Mouse (Mus musculus) intestine, embryonic 14.5 days (tissue): ENCODE measurements at regions not wholly inside any gene's neighbourhood (a gene's known extent, or its start where the extent isn't known, plus 50 kb on each side); places are given as distances from the start of the nearest gene placed in this dataset.

ENCODE experiments used
- ATAC-seq: fragments of 200-750 bp; cut with Nextera tagmentation; replicated peaks from 2 replicates; pipeline ENCODE4 v1.8.0; 2017; ENCODE audit warnings: low read depth, moderate number of reproducible peaks, moderate TSS enrichment, moderate library complexity; ENCODE audit not compliant: low FRiP score, low TSS enrichment
- DNase-seq: peaks from one replicate; pipeline ENCODE4 v3.0.0-alpha.2; 2018; ENCODE audit warnings: low spot score
- H3K27ac ChIP-seq: fragments of 300-500 bp; sonication (generic); 2 replicates; pipeline ENCODE4 v1.5.1; 2014; ENCODE audit warnings: low read depth, mild to moderate bottlenecking, control low read depth
- H3K27me3 ChIP-seq: fragments of 300-500 bp; sonication (generic); replicated peaks from 2 replicates; pipeline ENCODE4 v1.6.1; 2014; ENCODE audit warnings: low read length, control low read depth; ENCODE audit not compliant: control insufficient read depth, insufficient read depth
- H3K36me3 ChIP-seq: fragments of 300-500 bp; sonication (generic); 2 replicates; pipeline ENCODE4 v1.6.1; 2014; ENCODE audit warnings: low read length, control low read depth; ENCODE audit not compliant: control insufficient read depth, insufficient read depth
- H3K4me1 ChIP-seq: fragments of 300-500 bp; sonication (generic); replicated peaks from 2 replicates; pipeline ENCODE4 v1.6.1; 2014; ENCODE audit warnings: low read length, control low read depth, mixed read lengths; ENCODE audit not compliant: control insufficient read depth, insufficient read depth
- H3K4me2 ChIP-seq: fragments of 300-500 bp; sonication (generic); 2 replicates; pipeline ENCODE4 v1.6.1; 2014; ENCODE audit warnings: low read length
- H3K4me3 ChIP-seq: fragments of 300-500 bp; sonication (generic); 2 replicates; pipeline ENCODE4 v1.5.1; 2014; ENCODE audit warnings: low read depth, low read length, control low read depth, mixed read lengths
- H3K9ac ChIP-seq: fragments of 300-500 bp; sonication (generic); 2 replicates; pipeline ENCODE4 v1.6.1; 2014; ENCODE audit warnings: mild to moderate bottlenecking, low read length
- H3K9me3 ChIP-seq: fragments of 300-500 bp; sonication (generic); 2 replicates; pipeline ENCODE4 v1.6.1; 2016; ENCODE audit warnings: low read length, control low read depth; ENCODE audit not compliant: control insufficient read depth
- WGBS: fragments of 180-500 bp; shearing (Covaris S2); extraction: QIAGEN DNeasy Blood & Tissue Kit; methylation state at CpG from one replicate; pipeline ENCODE4 v1.1.7; 2014; 5-methylcytosine and 5-hydroxymethylcytosine counted together

- H3K9me3 ChIP-seq: no peaks in the 10 kb centered on the region
- H3K4me1 ChIP-seq: no peaks in the 10 kb centered on the region
- H3K9ac ChIP-seq: no peak overlapping the region
- H3K4me3 ChIP-seq: no peak overlapping the region
- ATAC-seq: no peak
- no peak overlapping the region for H3K4me2 ChIP-seq
- H3K27ac ChIP-seq: no peak overlapping the region
- 81% methylated on average over 5 of the region's 5 CpGs for WGBS
- H3K36me3 ChIP-seq: no peaks in the 10 kb centered on the region
- H3K27me3 ChIP-seq: no peaks in the 10 kb centered on the region
- no peak for DNase-seq
Observed at GRCm38 (mm10) chr3:148510381-148510780, 480.0 kb downstream of the Adgrl2 start.

- H3K9ac ChIP-seq: no peak overlapping the region
- H3K4me3 ChIP-seq: no peak overlapping the region
- DNase-seq: no peak
- H3K27ac ChIP-seq: no peak overlapping the region
- H3K9me3 ChIP-seq: no peaks in the 10 kb centered on the region
- no peaks in the 10 kb centered on the region for H3K4me1 ChIP-seq
- no peak for ATAC-seq
- no peaks in the 10 kb centered on the region for H3K27me3 ChIP-seq
- WGBS: 92% methylated on average over 2 of the region's 2 CpGs
- no peak overlapping the region for H3K4me2 ChIP-seq
- H3K36me3 ChIP-seq: no peaks in the 10 kb centered on the region
Observed at GRCm38 (mm10) chr3:148504928-148505327, 485.4 kb downstream of the Adgrl2 start.

- H3K4me3 ChIP-seq: no peak overlapping the region
- no peaks in the 10 kb centered on the region for H3K27me3 ChIP-seq
- no peak overlapping the region for H3K4me2 ChIP-seq
- 79% methylated on average over 1 of the region's 1 CpGs for WGBS
- ATAC-seq (no peak), DNase-seq (no peak)
- H3K9ac ChIP-seq: no peak overlapping the region
- no peak overlapping the region for H3K27ac ChIP-seq
- H3K36me3 ChIP-seq: no peaks in the 10 kb centered on the region
- H3K9me3 ChIP-seq: no peaks in the 10 kb centered on the region
- no peaks in the 10 kb centered on the region for H3K4me1 ChIP-seq
Observed at GRCm38 (mm10) chr3:148503432-148503831, 486.9 kb downstream of the Adgrl2 start.

DNA sequence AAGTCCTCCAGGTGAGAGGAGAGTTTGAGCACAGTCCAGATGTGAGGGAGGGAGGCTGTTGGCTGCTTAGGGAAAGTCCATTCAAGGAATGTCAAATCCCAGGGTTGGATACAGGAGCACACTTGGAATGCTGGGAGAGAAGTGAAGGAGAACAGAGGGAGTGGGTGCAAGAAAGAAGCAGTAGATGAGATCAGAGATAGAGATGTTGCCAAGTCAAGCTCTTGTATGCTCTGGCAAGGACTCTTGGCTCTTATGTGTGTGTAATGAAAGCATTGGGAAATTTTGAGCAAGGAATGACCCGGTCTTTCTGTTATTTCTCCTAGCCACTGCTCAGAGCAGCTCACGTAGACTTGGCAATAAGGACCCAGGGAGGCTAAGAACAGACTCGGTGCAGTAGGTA, 488.6 kb downstream of the Adgrl2 start:
- H3K4me2 ChIP-seq: no peak overlapping the region
- no peak overlapping the region for H3K9ac ChIP-seq
- no peaks in the 10 kb centered on the region for H3K36me3 ChIP-seq
- 90% methylated on average over 3 of the region's 3 CpGs for WGBS
- no peak for DNase-seq
- no peaks in the 10 kb centered on the region for H3K9me3 ChIP-seq
- no peaks in the 10 kb centered on the region for H3K27me3 ChIP-seq
- H3K4me1 ChIP-seq: no peaks in the 10 kb centered on the region
- no peak overlapping the region for H3K4me3 ChIP-seq
- ATAC-seq: no peak
- no peak overlapping the region for H3K27ac ChIP-seq

- Histone ChIP-seq H3K4me2 (no peak overlapping the region), H3K36me3 (no peaks in the 10 kb centered on the region), H3K9ac (no peak overlapping the region), H3K4me1 (no peaks in the 10 kb centered on the region), H3K4me3 (no peak overlapping the region), H3K9me3 (no peaks in the 10 kb centered on the region), H3K27me3 (no peaks in the 10 kb centered on the region), H3K27ac (no peak overlapping the region)
- ATAC-seq (no peak), DNase-seq (no peak)
- 63% methylated on average over 5 of the region's 5 CpGs for WGBS
Observed at GRCm38 (mm10) chr3:148496672-148497071, 493.7 kb downstream of the Adgrl2 start.

- H3K4me2 ChIP-seq: no peak overlapping the region
- no peak overlapping the region for H3K9ac ChIP-seq
- H3K27me3 ChIP-seq: no peaks in the 10 kb centered on the region
- no peak for DNase-seq
- H3K4me1 ChIP-seq: no peaks in the 10 kb centered on the region
- H3K36me3 ChIP-seq: no peaks in the 10 kb centered on the region
- no peak overlapping the region for H3K4me3 ChIP-seq
- H3K27ac ChIP-seq: no peak overlapping the region
- no peaks in the 10 kb centered on the region for H3K9me3 ChIP-seq
- 82% methylated on average over 3 of the region's 3 CpGs for WGBS
- ATAC-seq: no peak
Observed at GRCm38 (mm10) chr3:148491287-148491686, 499.1 kb downstream of the Adgrl2 start.

- ATAC-seq (no peak), DNase-seq (no peak)
- Histone ChIP-seq H3K9ac (no peak overlapping the region), H3K36me3 (no peaks in the 10 kb centered on the region), H3K27ac (no peak overlapping the region), H3K9me3 (no peaks in the 10 kb centered on the region), H3K4me1 (no peaks in the 10 kb centered on the region), H3K27me3 (no peaks in the 10 kb centered on the region), H3K4me2 (no peak overlapping the region), H3K4me3 (no peak overlapping the region)
- 80% methylated on average over 4 of the region's 4 CpGs for WGBS
Observed at GRCm38 (mm10) chr3:148489201-148489600, 501.2 kb downstream of the Adgrl2 start.

- DNase-seq (no peak), ATAC-seq (no peak)
- WGBS: 68% methylated on average over 5 of the region's 5 CpGs
- Histone ChIP-seq H3K4me1 (no peaks in the 10 kb centered on the region), H3K4me3 (no peak overlapping the region), H3K27ac (no peak overlapping the region), H3K27me3 (no peaks in the 10 kb centered on the region), H3K36me3 (no peaks in the 10 kb centered on the region), H3K9ac (no peak overlapping the region), H3K4me2 (no peak overlapping the region), H3K9me3 (no peaks in the 10 kb centered on the region)
Observed at GRCm38 (mm10) chr3:148487949-148488348, 502.4 kb downstream of the Adgrl2 start.

DNA sequence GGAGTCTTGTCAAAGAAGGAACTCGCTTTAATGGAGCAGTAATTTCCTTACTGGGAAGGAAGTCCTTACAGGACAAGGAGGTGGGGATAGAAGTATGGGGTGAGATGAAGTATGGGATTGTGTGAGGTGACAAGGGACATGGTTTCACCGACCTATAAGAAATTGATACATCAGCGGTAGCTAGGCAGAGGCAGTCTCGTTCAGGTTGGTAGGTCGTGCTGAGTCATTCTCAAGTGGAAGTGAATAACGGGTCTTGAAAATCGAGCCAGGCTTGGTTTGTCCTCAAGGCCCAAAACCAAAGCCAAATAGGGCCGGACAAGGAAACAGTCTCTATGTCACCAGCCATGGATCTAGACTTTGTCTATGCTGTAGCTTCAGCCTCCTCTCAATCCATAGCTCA, 514.5 kb downstream of the Adgrl2 start:
- Histone ChIP-seq H3K4me1 (no peaks in the 10 kb centered on the region), H3K27ac (no peak overlapping the region), H3K9me3 (no peaks in the 10 kb centered on the region), H3K27me3 (no peaks in the 10 kb centered on the region), H3K36me3 (no peaks in the 10 kb centered on the region), H3K9ac (no peak overlapping the region), H3K4me2 (no peak overlapping the region), H3K4me3 (no peak overlapping the region)
- no peak for ATAC-seq
- DNase-seq: no peak
- 88% methylated on average over 8 of the region's 8 CpGs for WGBS
